Mouse (Mus musculus): ENCODE measurements around the gene Olfr48.

Olfr48 gene

GRCm38 (mm10) chr2:89848105-89848504, at the start of gene Olfr48:
TSS of gene Olfr48 (minus strand) at chr2:89848205.
- DNase-seq (ENCODE audit: low read depth, low spot score), result no peak

GRCm38 (mm10) chr2:89878137-89878536, 30.1 kb upstream of the Olfr48 start, which contains the start of gene Olfr1257:
TSS of gene Olfr1257 (plus strand) at chr2:89878437.
- no peak for DNase-seq (ENCODE audit: low read depth, low spot score)

GRCm38 (mm10) chr2:89849230-89849629, 1.2 kb upstream of the Olfr48 start:
- DNase-seq (ENCODE audit: low read depth, low spot score), result no peak

- no peak for DNase-seq (ENCODE audit: low read depth, low spot score)
Measured at GRCm38 (mm10) chr2:89841455-89841854, 6.5 kb downstream of the Olfr48 start, which contains the start of gene Olfr1256. TSS of gene Olfr1256 (minus strand) at chr2:89841555.

GRCm38 (mm10) chr2:89820216-89820615, 27.8 kb downstream of the Olfr48 start:
- no peak for DNase-seq (ENCODE audit: low read depth, low spot score)

GRCm38 (mm10) chr2:89811751-89812150, 36.3 kb downstream of the Olfr48 start, which contains the start of gene Olfr1255:
TSS of gene Olfr1255 (plus strand) at chr2:89812051.
- no peak for DNase-seq (ENCODE audit: low read depth, low spot score)

- no peak for DNase-seq (ENCODE audit: low read depth, low spot score)
Measured at GRCm38 (mm10) chr2:89810751-89811150, 37.3 kb downstream of the Olfr48 start.

GRCm38 (mm10) chr2:89799583-89799982, 48.4 kb downstream of the Olfr48 start:
- DNase-seq (ENCODE audit: low read depth, low spot score), result no peak

GRCm38 (mm10) chr2:89793519-89793918, 54.5 kb downstream of the Olfr48 start, which contains the start of gene Olfr1254:
TSS of gene Olfr1254 (minus strand) at chr2:89793619.
- DNase-seq (ENCODE audit: low read depth, low spot score), result no peak

Data from CD4-positive, CD25-positive, alpha-beta regulatory T cell, adult 2 months (primary cell).